Mouse (Mus musculus) heart, postnatal 0 days (tissue): ENCODE data around the gene Pdzk1ip1.

Source experiments
- CTCF ChIP-seq: IDR thresholded peaks from 2 replicates; pipeline ENCODE4 v1.5.1; 2016; ENCODE audit warnings: antibody characterized with exemption, control low read depth, low read depth
- EP300 ChIP-seq: IDR thresholded peaks from 2 replicates; pipeline ENCODE4 v1.6.1; 2016; ENCODE audit warnings: antibody characterized with exemption, low read depth

GRCm38 (mm10) chr4:115055691-115056090, 32.8 kb upstream of the Pdzk1ip1 start:
- TF ChIP-seq CTCF (no peak), EP300 (no peak)
